Mouse (Mus musculus) heart, postnatal 0 days (tissue): ENCODE results near the gene Elp6. TPM values are rescaled to one million over a fixed set of nuclear protein-coding genes. Genes with fewer than 3 reads are reported as not detected.

ENCODE experiments used
- ATAC-seq: fragments of 200-750 bp; cut with Nextera tagmentation; 2 replicates; pipeline ENCODE4 v1.8.0; 2017; ENCODE audit warnings: low read depth, moderate number of reproducible peaks, moderate library complexity; ENCODE audit not compliant: insufficient read depth
- DNase-seq: peaks from one replicate; pipeline ENCODE4 v3.0.0-alpha.2; 2016; ENCODE audit warnings: low spot score
- H3K27ac ChIP-seq: fragments of 300-500 bp; sonication (generic); 2 replicates; pipeline ENCODE4 v1.5.1; 2014; ENCODE audit warnings: low read depth, mild to moderate bottlenecking
- H3K27me3 ChIP-seq: fragments of 300-500 bp; sonication (generic); 2 replicates; pipeline ENCODE4 v1.6.1; 2014; ENCODE audit warnings: low read length, mixed read lengths; ENCODE audit not compliant: control insufficient read depth, insufficient read depth
- H3K36me3 ChIP-seq: fragments of 300-500 bp; sonication (generic); replicated peaks from 2 replicates; pipeline ENCODE4 v1.6.1; 2014; ENCODE audit warnings: low read length, mixed read lengths; ENCODE audit not compliant: control insufficient read depth, insufficient read depth
- H3K4me1 ChIP-seq: fragments of 300-500 bp; sonication (generic); 2 replicates; pipeline ENCODE4 v1.6.1; 2014; ENCODE audit warnings: antibody characterized with exemption; ENCODE audit not compliant: control insufficient read depth, insufficient read depth
- H3K4me2 ChIP-seq: fragments of 300-500 bp; sonication (generic); 2 replicates; pipeline ENCODE4 v1.6.1; 2014; ENCODE audit warnings: low read depth, mild to moderate bottlenecking, low read length, moderate library complexity
- H3K4me3 ChIP-seq: fragments of 300-500 bp; sonication (generic); 2 replicates; pipeline ENCODE4 v1.5.1; 2014; ENCODE audit warnings: low read depth, low read length
- H3K9ac ChIP-seq: fragments of 300-500 bp; sonication (generic); replicated peaks from 2 replicates; pipeline ENCODE4 v1.6.1; 2014; ENCODE audit warnings: low read depth, low read length, mixed read lengths
- H3K9me3 ChIP-seq: fragments of 300-500 bp; sonication (generic); replicated peaks from 2 replicates; pipeline ENCODE4 v1.6.1; 2016; ENCODE audit warnings: low read length; ENCODE audit not compliant: control insufficient read depth
- CTCF ChIP-seq: IDR thresholded peaks from 2 replicates; pipeline ENCODE4 v1.5.1; 2016; ENCODE audit warnings: antibody characterized with exemption, control low read depth, low read depth
- EP300 ChIP-seq: IDR thresholded peaks from 2 replicates; pipeline ENCODE4 v1.6.1; 2016; ENCODE audit warnings: antibody characterized with exemption, low read depth
- WGBS: fragments of 180-500 bp; shearing (Covaris S2); extraction: QIAGEN DNeasy Blood & Tissue Kit; methylation state at CpG from one replicate; pipeline ENCODE4 v1.1.7; 2014; 5-methylcytosine and 5-hydroxymethylcytosine counted together
- polyA plus RNA-seq: library from polyadenylated mRNA; unstranded; fragments of >200 nt; fragmentation: Nextera tagmentation; extraction: Ambion mirVana; gene quantifications from 2 replicates; pipeline ENCODE4 v1.2.1, GENCODE M21; 2015
- total RNA-seq: library from RNA; depleted of rRNA; stranded (reverse); fragments of >200 nt; gene quantifications from 2 replicates; pipeline ENCODE4 v1.2.3, GENCODE M21; 2014; ENCODE audit warnings: low replicate concordance

Elp6 gene
- total and polyA plus RNA-seq, 2 experiments from 2014 or later, result 6.8 to 21.9 TPM

- 73% methylated on average over 9 of the region's 9 CpGs for WGBS
- Histone ChIP-seq H3K36me3 (no peaks in the 10 kb centered on the region), H3K4me2 (no peak overlapping the region), H3K4me3 (no peak overlapping the region), H3K27me3 (no peaks in the 10 kb centered on the region), H3K4me1 (no peaks in the 10 kb centered on the region), H3K9me3 (no peaks in the 10 kb centered on the region), H3K9ac (no peak overlapping the region), H3K27ac (no peak overlapping the region)
- ATAC-seq, result no peak
- no peak for TF ChIP-seq EP300
- no peak for TF ChIP-seq CTCF
- DNase-seq, result no peak
Measured at GRCm38 (mm10) chr9:110264991-110265390, 40.0 kb upstream of the Elp6 start.

DNA sequence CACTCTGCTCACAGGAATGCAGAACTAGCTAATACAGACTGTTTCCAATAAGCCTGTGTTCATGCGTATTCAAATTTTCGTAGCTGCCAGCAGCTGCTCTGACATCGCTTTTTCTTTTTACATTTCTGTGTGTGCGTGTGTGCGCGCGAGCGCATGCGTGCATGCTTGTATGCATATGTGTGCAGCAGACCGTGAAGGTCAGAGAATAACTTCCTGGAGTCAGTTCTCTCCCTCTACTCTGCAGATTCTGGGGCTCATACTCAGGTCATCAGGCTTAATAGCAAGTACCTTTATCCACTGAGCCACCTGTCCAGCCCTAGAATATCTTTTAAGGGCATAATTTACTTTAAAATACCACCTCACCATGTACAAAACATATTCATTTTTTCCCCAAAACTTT lies 36.6 kb upstream of the Elp6 start:
- no peaks in the 10 kb centered on the region for H3K9me3 ChIP-seq
- no peaks in the 10 kb centered on the region for H3K4me1 ChIP-seq
- H3K9ac ChIP-seq, result no peak overlapping the region
- ATAC-seq, result no peak
- 92% methylated on average over 10 of the region's 10 CpGs for whole genome bisulfite sequencing
- no peak overlapping the region for H3K27ac ChIP-seq
- TF ChIP-seq CTCF (no peak), EP300 (no peak)
- H3K27me3 ChIP-seq, result no peaks in the 10 kb centered on the region
- H3K4me3 ChIP-seq, result no peak overlapping the region
- DNase-seq, result no peak
- no peak overlapping the region for H3K4me2 ChIP-seq
- H3K36me3 ChIP-seq, result no peaks in the 10 kb centered on the region

DNA sequence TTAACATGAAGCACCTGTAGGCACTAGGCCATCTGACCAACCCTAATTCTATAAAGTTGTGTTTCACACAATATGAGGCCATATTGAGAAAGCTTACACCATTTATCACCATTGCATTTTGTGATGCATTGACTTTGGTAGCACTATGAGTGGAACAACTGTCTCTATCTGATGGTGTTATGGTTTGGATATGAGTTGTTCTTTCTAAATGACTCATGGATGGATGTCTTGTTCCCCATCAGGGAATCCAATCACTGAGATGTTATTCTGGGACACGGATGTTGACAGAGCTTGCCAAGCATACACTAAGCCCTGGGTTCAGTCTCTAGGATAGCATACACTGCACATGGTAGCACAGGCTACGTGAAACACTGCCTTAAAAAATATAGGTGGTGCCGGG lies 32.6 kb upstream of the Elp6 start:
- Histone ChIP-seq H3K9me3 (no peaks in the 10 kb centered on the region), H3K27me3 (no peaks in the 10 kb centered on the region), H3K9ac (no peak overlapping the region), H3K4me1 (no peaks in the 10 kb centered on the region), H3K27ac (no peak overlapping the region), H3K4me2 (no peak overlapping the region), H3K4me3 (no peak overlapping the region), H3K36me3 (no peaks in the 10 kb centered on the region)
- ATAC-seq (no peak), DNase-seq (no peak)
- TF ChIP-seq CTCF (no peak), EP300 (no peak)
- 82% methylated on average over 3 of the region's 3 CpGs for WGBS

DNA sequence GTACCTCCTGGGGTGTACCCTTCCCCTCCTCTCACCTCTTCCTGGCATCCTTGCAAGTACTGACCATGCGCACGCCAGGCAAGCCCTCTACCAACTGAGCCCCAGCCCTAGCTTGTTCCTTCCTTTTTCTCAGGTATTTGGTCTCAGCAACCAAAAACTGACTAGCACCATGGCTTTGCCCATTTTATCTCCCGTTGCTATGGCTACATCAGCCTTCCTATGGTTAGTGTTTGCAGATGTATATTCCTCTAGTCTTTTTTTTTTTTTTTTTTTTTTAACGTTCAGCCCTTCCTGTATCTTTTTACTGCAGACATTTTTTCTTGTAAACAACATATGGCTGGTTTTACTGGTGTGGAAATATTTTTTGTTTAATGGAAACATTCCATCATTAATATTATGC lies 31.5 kb upstream of the Elp6 start:
- ATAC-seq (no peak), DNase-seq (no peak)
- TF ChIP-seq EP300 (no peak), CTCF (no peak)
- H3K4me2 ChIP-seq, result no peak overlapping the region
- no peak overlapping the region for H3K27ac ChIP-seq
- no peaks in the 10 kb centered on the region for H3K36me3 ChIP-seq
- H3K4me1 ChIP-seq, result no peaks in the 10 kb centered on the region
- 70% methylated on average over 4 of the region's 4 CpGs for WGBS
- no peaks in the 10 kb centered on the region for H3K27me3 ChIP-seq
- no peak overlapping the region for H3K9ac ChIP-seq
- no peak overlapping the region for H3K4me3 ChIP-seq
- no peaks in the 10 kb centered on the region for H3K9me3 ChIP-seq

DNA sequence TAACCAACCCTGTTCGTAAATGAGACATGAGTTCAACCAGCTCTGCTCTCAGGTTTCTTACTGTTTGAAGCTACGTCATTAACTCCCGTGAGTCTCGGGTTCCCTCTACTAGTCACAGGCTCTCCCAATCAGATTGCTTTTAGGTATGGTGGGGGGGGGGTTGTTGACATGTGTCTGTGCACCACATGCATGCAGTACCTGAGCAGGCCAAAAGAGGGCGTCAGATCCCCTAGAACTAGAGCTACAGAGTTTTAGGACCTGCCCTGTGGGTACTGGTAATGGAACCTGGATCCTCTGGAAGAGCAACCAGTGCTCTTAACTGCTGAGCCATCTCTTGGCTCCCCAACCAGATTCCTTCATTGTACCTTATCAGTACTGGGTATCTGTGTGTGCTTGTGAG lies 29.1 kb upstream of the Elp6 start:
- Histone ChIP-seq H3K9ac (no peak overlapping the region), H3K4me1 (no peaks in the 10 kb centered on the region), H3K4me3 (no peak overlapping the region), H3K4me2 (no peak overlapping the region), H3K27ac (no peak overlapping the region), H3K27me3 (no peaks in the 10 kb centered on the region), H3K36me3 (no peaks in the 10 kb centered on the region), H3K9me3 (no peaks in the 10 kb centered on the region)
- ATAC-seq, result no peak
- TF ChIP-seq EP300 (no peak), CTCF (no peak; the same call in 1 of the 2 replicates)
- 73% methylated on average over 5 of the region's 5 CpGs for WGBS
- no peak for DNase-seq

GRCm38 (mm10) chr9:110277431-110277881 lies 27.5 kb upstream of the Elp6 start:
- Histone ChIP-seq H3K4me1 (no peaks in the 10 kb centered on the region), H3K9me3 (no peaks in the 10 kb centered on the region), H3K36me3 (no peaks in the 10 kb centered on the region), H3K27me3 (no peaks in the 10 kb centered on the region), H3K9ac (no peak overlapping the region), H3K27ac (no peak overlapping the region), H3K4me2 (no peak overlapping the region), H3K4me3 (no peak overlapping the region)
- no peak for DNase-seq
- 56% methylated on average over 8 of the region's 8 CpGs for WGBS
- TF ChIP-seq CTCF (no peak), EP300 (no peak)
- ATAC-seq, result no peak
